Mouse (Mus musculus) liver, adult 2 months (tissue): ENCODE measurements around the gene Col6a3.

Experiments
- CTCF ChIP-seq: fragments of 200-500 bp; IDR thresholded peaks from 2 replicates; pipeline ENCODE4 v1.5.1; 2011; ENCODE audit warnings: low read depth, low read length, control low read depth
- POLR2A ChIP-seq: fragments of 200-500 bp; IDR thresholded peaks from 2 replicates; pipeline ENCODE4 v1.6.1; 2011; ENCODE audit warnings: low read length, control low read depth; ENCODE audit not compliant: insufficient read depth; ENCODE audit errors: extremely low read depth

DNA sequence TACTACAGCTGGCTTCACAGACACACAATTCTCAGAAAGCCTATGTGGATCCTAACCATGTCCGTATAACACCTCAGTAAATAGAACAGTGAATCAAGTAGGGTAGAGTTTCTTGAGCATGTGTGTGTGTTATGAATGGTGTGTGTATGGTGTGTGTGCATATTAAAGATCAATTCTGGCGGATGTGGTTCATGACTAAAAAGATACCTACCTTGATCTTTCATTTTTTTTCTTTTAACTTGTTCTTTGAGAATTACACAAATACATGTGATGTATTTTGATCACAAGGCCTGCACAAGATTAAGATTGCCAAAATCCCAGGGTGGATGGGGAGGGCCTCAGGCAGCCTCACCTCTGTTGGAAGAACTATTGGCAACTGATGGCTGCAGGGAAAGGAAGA, 104.9 kb downstream of the Col6a3 start:
- TF ChIP-seq POLR2A (no peak), CTCF (no peak)
